Mouse (Mus musculus) A20 (cell line): Measurements from ENCODE around the gene Mitf.

Source experiments
- DNase-seq: peaks from one replicate; pipeline ENCODE4 v3.0.0-alpha.2; 2011; ENCODE audit warnings: low read depth, low spot score

Gene Mitf

DNA sequence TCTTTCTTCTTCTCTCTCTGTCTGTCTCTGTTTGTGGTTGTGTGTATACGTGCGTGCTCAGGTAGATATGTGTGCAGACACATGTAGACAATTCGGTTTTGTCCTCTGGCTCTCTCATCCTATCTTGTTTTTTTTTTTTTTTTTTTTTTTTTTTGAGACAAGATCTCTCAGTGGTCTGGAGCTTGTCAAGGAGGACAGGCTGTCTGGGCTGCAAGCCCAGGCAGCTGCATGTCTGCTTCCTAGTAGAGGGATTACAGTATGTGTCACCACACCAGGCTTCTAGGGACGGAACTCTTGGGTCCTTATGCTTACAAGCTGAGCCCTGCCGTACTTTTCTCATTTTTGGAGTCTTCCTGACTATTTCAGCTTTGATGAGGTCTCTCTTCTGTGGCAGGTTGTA lies 73.5 kb downstream of the Mitf start:
- DNase-seq = no peak

DNA sequence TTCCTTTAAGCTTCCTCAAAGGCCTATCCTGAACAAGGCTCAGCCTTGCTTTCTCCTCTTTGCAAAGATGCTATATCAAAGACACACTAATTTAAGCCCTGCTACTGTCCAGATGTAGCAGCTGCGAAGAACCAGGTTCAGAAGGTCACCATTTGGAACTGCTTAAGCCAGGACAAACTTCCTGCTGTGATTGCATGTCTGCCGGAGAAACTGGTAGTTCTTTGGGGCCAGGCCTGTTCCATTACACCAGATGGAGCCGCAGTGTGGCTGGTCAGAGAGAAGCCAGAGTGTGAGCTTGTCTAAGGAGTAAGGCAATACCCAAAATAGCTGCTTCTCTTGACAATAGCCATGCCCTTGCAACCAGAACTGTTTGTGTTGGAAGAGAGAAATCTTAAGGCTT lies 75.1 kb downstream of the Mitf start:
- DNase-seq = no peak

DNA sequence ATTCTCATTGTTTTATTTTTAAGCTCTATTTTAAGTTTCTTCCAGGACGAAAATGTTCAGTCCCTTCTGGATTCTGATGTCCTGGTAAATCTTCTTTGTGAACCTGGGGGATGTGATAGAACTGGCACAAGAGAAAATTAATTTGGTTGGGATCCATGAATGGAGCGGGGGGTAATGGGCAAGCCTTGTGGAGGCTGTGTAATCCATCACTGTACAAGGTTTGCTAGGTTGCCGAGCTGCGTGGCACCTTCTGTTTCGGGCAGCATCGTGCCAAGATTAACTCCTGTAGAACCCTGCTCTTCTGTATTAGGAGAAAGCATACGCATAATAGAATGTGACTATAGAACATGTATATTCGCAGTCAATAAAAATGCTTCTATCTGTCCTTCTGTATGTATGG lies 76.1 kb downstream of the Mitf start:
- DNase-seq = no peak

DNA sequence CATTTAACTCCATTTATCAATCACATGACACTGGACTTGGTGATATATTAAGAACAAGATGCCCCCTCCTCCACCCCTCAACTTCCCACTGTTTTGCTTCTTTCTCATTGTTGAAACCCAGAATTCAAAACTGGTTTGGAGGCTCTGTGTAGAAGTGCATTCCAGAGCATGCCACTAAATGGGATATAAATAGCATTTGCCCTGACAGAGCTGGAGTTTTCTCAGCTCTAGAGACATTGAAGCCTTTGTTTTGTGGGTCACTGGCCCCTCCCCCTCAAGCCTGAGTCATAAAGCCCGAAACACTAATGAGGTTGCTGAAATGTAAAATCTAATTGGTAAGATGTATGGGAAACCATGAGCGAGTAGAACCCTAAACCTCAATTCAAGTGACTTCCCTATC lies 76.6 kb downstream of the Mitf start:
- no peak for DNase-seq

DNA sequence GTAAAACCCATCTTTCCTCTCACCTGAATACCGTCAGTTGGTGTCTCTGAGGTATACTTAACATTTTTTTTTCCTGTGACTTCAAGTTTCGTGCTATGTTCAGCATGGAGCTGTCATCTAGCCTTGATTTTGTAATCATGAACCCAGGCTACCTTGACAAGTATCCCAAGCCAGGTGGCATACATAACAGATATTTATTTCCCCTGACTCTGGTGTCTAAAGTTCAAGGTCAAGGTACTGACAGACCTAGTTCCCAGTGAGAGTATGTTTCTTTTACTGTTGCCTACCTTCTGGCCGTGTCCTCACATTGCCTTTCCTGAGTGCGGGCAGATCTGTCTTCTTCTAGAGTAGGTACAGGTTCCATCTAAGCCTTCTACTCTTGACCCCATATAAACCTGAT lies 78.1 kb downstream of the Mitf start:
- no peak for DNase-seq

DNA sequence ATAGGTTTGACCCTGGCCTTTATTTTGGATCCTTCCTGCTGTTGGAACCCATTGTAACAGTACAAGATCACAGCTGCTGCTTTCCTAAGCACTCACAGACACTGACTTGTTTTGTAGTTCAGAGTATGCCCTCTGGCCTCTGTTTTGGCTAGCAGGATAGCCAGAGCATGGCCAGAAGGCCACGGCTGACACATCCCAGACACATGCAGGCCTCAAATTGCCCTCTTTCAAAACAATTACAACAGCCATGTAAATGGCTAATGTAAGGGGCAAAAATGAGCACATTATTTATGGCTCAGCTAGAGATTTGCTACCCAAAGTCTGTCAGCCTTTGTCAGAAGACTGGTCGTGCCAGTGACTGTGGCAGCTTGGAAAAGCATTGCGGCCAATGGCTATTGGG lies 78.8 kb downstream of the Mitf start:
- DNase-seq = no peak

DNA sequence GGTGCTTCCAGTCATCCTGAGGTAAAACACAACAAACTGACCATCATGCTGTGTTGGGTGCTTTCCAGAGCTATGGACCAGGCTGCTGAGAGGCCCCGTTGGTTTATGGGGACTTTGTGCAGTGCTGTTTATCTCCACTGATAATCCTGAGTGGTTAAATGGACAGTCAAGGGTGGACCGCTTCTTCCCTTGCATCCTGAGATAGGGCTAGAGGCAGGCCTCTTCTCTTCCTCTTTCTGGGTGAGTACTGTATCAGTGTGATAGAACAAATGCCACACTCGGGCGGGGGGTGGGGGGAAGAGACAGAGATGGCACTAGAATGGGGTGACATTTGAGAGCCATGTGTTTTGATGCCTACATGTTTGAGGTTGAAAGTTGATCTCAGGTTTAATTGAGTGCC lies 81.0 kb downstream of the Mitf start:
- no peak for DNase-seq

DNA sequence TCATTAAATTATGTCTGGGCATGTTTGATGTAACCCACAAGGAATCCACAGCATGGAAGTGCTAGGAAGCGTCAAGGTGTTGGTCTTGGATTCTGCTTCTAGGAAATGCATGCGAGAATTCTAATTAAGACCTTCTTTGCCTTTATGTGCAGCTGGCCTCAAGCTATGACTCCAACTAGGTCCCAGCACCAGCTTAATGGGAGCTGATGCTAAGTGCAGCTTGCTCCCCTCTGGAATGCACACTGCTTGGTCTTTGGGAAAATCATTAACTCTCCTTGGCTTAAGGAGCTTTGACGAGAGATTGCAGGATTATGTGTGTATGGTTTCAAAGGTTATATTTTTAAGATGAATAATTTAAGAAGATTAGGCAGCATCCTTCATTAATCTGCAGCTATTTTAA lies 81.7 kb downstream of the Mitf start:
- no peak for DNase-seq

DNA sequence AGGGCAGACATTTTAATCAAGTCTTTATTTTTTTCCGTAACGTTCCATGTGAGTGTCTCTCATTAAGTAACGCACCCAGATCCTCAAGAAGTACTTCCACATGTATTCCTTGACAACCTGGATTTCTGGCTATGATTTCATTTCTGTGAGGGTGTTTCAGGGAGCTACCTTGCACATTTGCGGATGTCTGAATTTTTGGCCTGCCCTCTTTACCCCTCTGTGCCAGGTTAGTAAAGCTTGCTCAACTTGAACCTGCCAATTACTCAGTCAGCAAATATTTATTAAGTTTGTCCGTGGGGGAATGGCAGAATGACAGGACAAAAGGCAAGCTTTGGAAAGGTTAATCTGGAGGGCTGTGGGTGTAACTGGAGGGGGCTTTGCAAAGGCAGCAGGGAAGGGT lies 86.7 kb downstream of the Mitf start:
- no peak for DNase-seq

DNA sequence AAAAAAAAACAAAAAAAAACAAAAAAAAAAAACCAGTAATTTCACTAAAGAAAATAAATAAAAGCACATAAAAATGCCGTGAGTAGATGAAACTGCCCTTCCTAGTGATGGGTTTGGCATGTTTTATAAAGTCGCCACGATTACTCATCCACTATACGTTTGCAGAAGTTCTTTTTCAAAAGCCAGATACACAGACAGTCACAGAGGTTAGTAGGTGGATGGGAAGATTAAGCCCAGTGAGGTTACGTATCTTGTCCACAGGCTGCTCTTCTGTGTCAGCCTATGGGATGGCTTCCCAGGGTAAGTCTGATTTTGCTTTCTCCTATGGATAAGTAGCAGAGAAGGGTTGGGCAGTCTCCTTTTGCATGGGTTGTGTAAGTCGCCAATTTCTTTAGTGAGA lies 90.3 kb downstream of the Mitf start:
- DNase-seq = no peak

DNA sequence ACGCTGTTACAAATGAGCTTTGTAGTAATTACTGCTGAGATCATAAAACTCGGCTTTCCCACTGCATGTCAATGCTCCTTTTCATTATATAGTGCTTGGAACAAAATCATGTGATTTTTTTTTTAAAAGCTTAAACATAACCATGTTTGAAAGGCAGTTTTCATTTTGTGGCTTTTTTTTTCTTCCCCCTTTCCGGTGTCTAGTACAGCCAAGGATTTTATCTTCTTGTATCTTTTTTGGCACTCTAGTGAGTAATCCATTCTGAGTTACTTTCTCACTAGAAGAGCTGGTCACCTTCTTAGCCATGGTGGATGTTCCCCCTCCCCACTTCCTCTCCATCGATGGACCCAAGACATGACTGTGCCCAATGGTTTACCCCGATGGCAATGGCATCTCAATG lies 91.2 kb downstream of the Mitf start:
- no peak for DNase-seq

DNA sequence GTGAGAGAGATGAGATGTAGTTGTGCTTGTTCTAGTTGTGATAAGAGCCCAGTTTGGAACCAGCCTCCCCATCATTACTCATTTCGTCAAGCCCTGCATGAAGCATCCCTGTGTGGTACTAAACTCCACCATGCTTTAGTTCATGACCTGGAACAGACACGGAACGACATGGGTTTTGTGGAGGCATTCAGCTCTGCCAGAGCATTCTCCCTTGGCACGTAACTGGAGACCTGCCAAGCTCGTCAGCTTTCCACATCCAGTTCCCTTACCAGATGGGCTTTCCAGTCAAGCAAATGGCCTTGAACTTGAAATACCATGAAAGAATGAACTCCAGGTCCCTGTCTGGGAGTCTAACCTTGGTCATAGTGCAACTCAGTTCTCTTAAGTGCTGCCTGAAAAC lies 94.7 kb downstream of the Mitf start:
- no peak for DNase-seq

DNA sequence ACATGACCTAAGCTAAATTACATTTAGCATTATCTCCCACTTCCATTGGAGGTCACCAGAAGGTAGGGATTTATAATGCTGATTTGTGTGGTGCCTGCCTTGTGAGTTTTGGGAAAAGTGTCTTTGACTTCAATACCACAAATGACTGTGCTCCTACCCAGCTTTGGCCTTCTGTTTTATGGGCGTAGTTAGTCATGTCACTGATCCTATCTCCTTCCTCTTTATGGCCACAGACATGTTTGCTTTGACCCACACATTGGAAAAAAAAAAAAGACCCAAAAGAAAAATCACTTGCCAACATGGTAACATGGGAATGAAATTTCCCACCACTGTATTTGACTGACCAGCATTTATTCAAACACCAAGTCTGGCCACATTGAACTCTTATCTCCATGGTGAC lies 95.4 kb downstream of the Mitf start:
- DNase-seq = no peak

DNA sequence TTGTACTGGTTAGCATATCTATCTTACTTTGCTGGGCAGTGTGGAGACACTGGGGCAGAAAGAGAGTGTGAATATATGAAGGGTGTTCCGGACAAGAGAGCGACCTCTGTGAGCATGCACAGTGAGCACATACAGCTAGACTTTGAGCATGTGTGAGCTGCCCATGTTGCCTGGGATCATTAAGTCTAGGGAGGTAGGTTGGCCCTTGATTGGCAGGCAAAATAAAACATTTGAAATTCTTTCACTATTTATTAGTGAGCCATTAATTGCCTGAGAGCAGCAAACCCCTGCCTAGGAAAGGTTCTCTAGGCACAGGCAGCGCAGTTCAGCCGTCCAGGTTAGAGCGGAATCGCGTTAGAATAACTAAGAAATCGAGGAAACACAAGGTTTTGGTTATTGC lies 107.9 kb downstream of the Mitf start:
- no peak for DNase-seq

DNA sequence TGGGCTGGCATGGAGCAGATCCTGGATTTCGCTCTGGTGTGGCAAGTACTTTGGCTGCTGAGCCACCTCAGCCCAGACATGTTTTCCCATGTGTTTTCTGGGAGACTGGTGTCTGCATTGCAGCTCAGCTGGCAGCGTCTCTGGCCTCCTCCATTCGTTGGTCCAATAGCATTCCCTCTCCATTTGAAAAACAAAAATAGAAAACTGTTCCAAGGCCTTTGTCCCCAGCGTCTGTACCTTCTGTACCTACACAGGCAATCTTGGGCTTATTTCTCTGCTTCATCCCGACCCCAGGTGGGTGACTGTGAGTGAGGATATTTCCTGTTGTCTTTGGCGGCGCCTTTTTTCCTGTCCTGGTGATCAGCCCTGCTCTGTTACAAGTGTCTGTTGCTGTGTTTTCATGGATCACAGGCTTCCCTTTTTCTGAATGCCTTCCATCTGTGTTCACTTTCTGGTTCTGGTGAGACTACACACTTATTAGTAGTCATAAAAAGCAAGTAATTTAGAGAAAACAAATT lies 109.6 kb downstream of the Mitf start:
- DNase-seq = no peak

DNA sequence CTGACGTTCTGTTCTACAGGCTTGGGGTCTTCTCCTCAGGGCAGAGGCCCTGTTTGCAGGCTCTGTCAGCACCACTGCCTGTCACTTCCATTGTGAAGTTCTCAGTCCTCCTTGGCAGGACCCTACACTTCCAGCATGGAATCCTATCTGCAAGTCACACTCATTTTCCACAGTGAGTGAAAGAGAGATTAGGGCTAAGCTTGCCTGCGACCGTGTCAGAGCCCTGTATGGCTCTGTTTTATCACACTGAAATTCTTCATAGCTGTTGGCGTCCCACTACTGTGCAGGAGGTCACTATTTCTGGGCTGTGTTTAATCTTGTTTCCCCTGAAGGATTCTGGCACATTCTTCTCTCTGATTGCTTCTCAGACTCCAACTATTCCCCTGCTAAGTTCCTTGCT lies 111.2 kb downstream of the Mitf start:
- no peak for DNase-seq

DNA sequence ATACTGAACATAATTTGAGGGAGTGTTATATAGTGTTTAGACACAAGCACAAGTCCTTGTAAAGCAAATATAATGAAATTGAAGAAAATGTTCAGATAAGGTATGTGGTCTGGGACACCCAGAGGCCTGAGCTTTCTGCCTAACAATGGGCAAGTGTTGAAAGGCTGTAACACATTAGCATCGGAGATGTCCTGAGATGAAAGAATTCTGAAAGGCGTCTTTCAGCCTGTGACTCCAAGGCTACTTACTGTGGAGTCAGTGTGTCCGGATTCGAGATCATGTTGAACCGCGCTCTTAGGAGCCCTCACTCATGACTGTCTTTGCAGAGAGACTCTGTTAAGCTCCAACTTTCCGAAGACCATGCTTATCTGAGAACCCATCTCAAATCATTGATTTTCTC lies 111.6 kb downstream of the Mitf start:
- no peak for DNase-seq

DNA sequence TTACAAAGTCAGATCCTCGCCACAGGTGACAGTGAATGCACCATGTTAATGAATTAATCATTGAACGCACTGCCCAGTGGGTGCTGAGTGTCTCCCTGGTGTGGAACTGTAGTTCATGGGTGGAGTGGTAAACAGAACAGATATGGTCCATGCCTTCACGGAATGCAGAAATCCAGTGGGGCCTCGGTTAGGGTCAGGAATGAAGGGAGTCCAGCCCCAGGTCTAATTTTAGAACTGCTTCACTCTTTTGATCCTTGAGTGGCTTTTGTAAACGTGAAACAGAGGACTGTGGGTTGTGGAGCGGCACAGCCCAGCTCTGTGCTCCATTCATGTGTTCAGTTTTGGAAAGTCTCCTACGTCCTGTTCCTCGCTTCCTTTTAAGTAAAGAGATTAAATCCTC lies 112.4 kb downstream of the Mitf start:
- no peak for DNase-seq

DNA sequence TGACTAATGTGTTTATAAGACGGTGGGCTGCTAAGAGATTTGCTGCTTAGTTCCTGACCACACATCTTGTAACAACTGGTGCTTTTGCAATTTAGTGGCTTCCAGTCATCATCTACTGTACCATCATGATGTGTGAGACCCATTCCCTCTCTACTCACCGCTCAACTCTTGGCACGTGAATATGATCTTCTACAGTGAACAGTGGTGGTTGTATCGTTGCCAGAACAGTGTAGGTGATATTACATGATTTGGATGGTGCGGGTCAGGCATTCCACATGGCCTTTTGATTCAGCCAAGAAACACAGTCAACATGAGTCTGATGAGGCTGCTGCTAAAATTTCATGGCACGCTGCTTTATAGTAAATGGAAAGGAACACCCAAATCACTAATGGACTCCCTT lies 114.7 kb downstream of the Mitf start:
- DNase-seq = no peak

DNA sequence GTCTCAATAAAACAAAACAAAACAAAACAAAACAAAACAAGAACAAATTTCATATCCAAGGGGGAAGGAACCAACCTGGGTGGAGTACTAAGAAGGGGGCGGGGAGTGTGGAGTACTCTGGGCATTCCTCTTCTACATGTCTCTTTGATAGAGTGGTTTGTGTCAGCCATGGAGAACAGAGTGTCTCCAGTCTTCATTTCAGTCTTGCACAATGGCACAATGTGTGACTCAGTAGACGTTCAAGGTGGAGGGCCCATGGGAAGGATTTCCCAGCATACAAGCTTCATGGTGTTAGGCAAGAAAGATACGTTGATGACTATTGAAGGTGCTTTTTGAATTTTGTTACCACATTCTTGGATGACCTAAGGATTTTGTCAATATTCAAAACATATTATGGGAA lies 117.4 kb downstream of the Mitf start:
- DNase-seq = no peak

DNA sequence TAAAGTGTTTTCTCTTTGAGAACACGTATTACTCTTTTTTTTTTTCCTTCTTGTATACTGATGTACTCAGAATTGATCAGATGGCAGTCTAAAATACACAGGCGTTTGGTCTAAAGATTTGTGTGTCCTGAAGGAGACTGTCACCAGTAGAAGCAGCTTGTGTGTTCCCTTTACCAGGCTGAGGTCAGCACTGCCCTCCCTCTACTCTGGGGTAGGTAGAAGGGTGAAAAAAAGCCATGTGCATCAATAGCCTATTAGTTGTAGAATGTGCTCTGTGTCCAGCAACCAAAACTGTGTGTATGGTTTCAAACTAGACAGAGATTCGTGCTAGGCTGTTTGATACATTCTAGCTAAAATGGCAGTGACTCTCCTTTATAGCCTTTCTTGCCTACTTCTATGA lies 122.2 kb downstream of the Mitf start:
- no peak for DNase-seq

DNA sequence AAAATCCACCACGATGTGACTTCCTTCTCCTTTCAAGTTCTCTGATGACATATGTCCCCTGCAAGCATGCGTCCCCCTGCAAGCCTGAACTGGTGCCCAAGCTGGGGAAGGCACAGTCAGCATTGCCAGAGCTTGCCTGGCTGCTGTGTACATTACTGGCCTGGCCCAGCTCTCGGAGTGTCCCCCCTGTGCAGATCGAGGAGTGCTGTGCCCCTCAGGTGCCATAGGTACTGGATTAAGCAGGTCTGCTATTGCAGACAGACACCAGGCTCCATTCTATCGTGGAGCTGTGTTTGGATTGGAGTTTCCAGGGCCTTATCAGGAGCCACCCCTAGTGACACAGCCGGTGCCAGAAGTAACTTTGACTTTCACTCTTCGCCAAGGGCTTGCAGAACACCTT lies 122.6 kb downstream of the Mitf start:
- DNase-seq = no peak

DNA sequence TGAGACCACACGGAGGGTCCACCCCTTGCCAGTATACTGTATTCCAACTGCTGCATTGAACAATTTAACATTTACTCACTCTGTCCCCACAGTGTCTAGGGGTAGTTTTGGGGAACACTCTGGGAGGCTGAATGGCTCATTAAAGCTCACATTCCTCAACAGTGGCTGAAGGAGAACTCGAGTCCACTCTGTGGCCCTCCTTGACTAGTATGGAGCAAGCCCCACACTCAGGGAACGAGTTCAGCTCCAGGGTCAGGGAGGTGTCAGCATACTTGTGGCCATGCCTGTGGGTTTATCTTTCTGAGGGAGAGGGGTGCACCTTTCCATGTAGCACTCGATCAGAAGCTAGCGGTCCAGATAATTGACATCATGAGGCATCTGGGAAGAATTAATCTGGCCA lies 130.3 kb downstream of the Mitf start:
- DNase-seq = no peak

DNA sequence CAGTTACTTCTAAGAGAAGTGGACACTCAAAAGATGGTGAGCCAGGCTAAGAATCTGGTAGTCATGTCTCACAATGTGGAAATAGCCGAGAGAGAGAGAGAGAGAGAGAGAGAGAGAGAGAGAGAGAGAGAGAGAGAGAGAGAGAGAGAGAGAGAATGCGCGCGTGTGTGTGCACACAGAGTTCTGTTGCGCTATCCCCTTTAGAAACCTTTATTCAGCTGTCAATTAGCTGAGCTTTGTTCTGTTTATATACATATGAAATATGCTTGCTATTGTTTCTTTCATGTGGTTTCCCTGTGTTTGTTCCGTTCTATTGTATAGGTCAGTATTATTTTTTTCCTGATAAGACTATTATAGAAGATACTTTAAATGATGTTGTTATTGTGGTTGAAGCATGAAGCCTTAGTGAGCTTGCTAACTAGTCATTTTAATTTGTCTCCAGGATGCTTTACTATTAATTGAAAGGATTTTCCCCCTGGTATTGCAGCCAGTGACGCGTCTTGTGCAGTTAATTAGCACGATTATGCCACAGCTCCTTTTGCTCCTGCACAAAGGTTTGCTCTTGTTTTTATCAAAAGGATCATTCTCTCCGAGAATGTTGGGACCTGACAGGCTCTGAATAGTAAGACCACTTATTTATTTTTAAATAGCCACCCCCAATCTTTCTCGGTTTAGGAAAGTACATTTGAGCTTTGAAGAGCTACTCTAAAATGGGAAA lies 131.2 kb downstream of the Mitf start:
- DNase-seq = no peak
